Mouse (Mus musculus): Measurements from ENCODE around the gene Ccdc153. TPM values are rescaled to one million over a fixed set of nuclear protein-coding genes. Genes with fewer than 3 reads are reported as not detected.

The Ccdc153 gene
- polyA plus RNA-seq (2015; fragmentation: Nextera tagmentation; extraction: Ambion mirVana): 7.3 and 14.3 TPM in 2 replicates

GRCm38 (mm10) chr9:44240399-44240798, at the start of gene Ccdc153:
TSS of gene Ccdc153 (plus strand) at chr9:44240676.
- no peak within 1 kb of the TSS for H3K27ac ChIP-seq (ENCODE audit: low read length)
- H3K4me3 ChIP-seq (ENCODE audit: low read length): no peak within 1 kb of the TSS
- WGBS: 36% methylated on average over 2 of the region's 2 CpGs
- H3K27me3 ChIP-seq (ENCODE audit: control insufficient read depth, insufficient read depth, low read depth, low read length): no peaks in the 10 kb centered on the region
- no peaks in the 10 kb centered on the region for H3K4me1 ChIP-seq (replicated peaks; ENCODE audit: control insufficient read depth, insufficient read depth, low read length)
- no peaks in the 10 kb centered on the region for H3K9me3 ChIP-seq (ENCODE audit: control insufficient read depth, low read length)
- no peak within 1 kb of the TSS for H3K9ac ChIP-seq (ENCODE audit: low read length)
- H3K4me2 ChIP-seq (ENCODE audit: low read depth, low read length): no peak within 1 kb of the TSS
- H3K36me3 ChIP-seq (ENCODE audit: control insufficient read depth, insufficient read depth, low read length): no peaks in the 10 kb centered on the region
- ATAC-seq (ENCODE audit: low read depth): no peak

DNA sequence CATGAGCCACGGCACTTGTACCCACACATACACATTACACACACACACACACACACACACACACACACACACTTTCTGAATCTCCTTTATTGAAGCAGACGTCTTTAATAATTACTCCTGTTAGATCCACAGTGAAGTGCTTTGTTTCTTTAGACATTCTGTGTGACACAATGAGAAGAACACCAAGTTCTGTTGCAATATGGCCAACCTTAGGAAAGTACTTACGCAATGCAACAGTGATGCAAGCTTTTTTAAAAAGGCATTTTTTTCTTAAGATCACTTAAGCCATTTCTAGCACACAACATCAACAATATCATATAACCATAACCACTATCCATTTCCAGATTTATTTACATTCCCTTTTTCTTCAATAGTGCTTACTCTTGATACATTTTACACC, 49.3 kb upstream of the Ccdc153 start:
- Histone ChIP-seq H3K27ac (ENCODE audit: low read length) (no peak overlapping the region), H3K9ac (ENCODE audit: low read length) (no peak overlapping the region), H3K4me1 (replicated peaks; ENCODE audit: control insufficient read depth, insufficient read depth, low read length) (no peaks in the 10 kb centered on the region), H3K9me3 (ENCODE audit: control insufficient read depth, low read length) (no peaks in the 10 kb centered on the region), H3K27me3 (ENCODE audit: control insufficient read depth, insufficient read depth, low read depth, low read length) (no peaks in the 10 kb centered on the region), H3K36me3 (ENCODE audit: control insufficient read depth, insufficient read depth, low read length) (0 out of 2 replicates have a peak, but pooled peaks cover 3% of the 10 kb centered on the region), H3K4me3 (ENCODE audit: low read length) (no peak overlapping the region), H3K4me2 (ENCODE audit: low read depth, low read length) (no peak overlapping the region)
- no peak for ATAC-seq (ENCODE audit: low read depth)
- WGBS: 76% methylated on average over 3 of the region's 3 CpGs

GRCm38 (mm10) chr9:44192312-44192711, 48.2 kb upstream of the Ccdc153 start:
- Histone ChIP-seq H3K4me3 (ENCODE audit: low read length) (no peak overlapping the region), H3K36me3 (ENCODE audit: control insufficient read depth, insufficient read depth, low read length) (0 out of 2 replicates have a peak, but pooled peaks cover 3% of the 10 kb centered on the region), H3K9ac (ENCODE audit: low read length) (no peak overlapping the region), H3K27ac (ENCODE audit: low read length) (no peak overlapping the region), H3K4me2 (ENCODE audit: low read depth, low read length) (no peak overlapping the region), H3K4me1 (replicated peaks; ENCODE audit: control insufficient read depth, insufficient read depth, low read length) (no peaks in the 10 kb centered on the region), H3K27me3 (ENCODE audit: control insufficient read depth, insufficient read depth, low read depth, low read length) (no peaks in the 10 kb centered on the region), H3K9me3 (ENCODE audit: control insufficient read depth, low read length) (no peaks in the 10 kb centered on the region)
- WGBS: 79% methylated on average over 3 of the region's 3 CpGs
- no peak for ATAC-seq (ENCODE audit: low read depth)

GRCm38 (mm10) chr9:44192794-44193193, 47.7 kb upstream of the Ccdc153 start:
- H3K4me3 ChIP-seq (ENCODE audit: low read length): no peak overlapping the region
- no peak overlapping the region for H3K27ac ChIP-seq (ENCODE audit: low read length)
- no peak overlapping the region for H3K4me2 ChIP-seq (ENCODE audit: low read depth, low read length)
- H3K9me3 ChIP-seq (ENCODE audit: control insufficient read depth, low read length): no peaks in the 10 kb centered on the region
- 90% methylated on average over 5 of the region's 5 CpGs for WGBS
- H3K9ac ChIP-seq (ENCODE audit: low read length): no peak overlapping the region
- no peaks in the 10 kb centered on the region for H3K4me1 ChIP-seq (replicated peaks; ENCODE audit: control insufficient read depth, insufficient read depth, low read length)
- no peaks in the 10 kb centered on the region for H3K27me3 ChIP-seq (ENCODE audit: control insufficient read depth, insufficient read depth, low read depth, low read length)
- no peak for ATAC-seq (ENCODE audit: low read depth)
- H3K36me3 ChIP-seq (ENCODE audit: control insufficient read depth, insufficient read depth, low read length): peaks cover 6% of the 10 kb centered on the region; the same call in 1 of the 2 replicates

- Histone ChIP-seq H3K27ac (ENCODE audit: low read length) (no peak overlapping the region), H3K9ac (ENCODE audit: low read length) (no peak overlapping the region), H3K36me3 (ENCODE audit: control insufficient read depth, insufficient read depth, low read length) (peaks cover 10% of the 10 kb centered on the region; the same call in 1 of the 2 replicates), H3K27me3 (ENCODE audit: control insufficient read depth, insufficient read depth, low read depth, low read length) (no peaks in the 10 kb centered on the region), H3K9me3 (ENCODE audit: control insufficient read depth, low read length) (no peaks in the 10 kb centered on the region), H3K4me1 (replicated peaks; ENCODE audit: control insufficient read depth, insufficient read depth, low read length) (0 out of 2 replicates have a peak, but pooled peaks cover 2% of the 10 kb centered on the region), H3K4me2 (ENCODE audit: low read depth, low read length) (no peak overlapping the region), H3K4me3 (ENCODE audit: low read length) (no peak overlapping the region)
- WGBS: 43% methylated on average over 1 of the region's 1 CpGs
- ATAC-seq (ENCODE audit: low read depth): no peak
These were observed 46.5 kb upstream of the Ccdc153 start for GRCm38 (mm10) chr9:44194000-44194399.

DNA sequence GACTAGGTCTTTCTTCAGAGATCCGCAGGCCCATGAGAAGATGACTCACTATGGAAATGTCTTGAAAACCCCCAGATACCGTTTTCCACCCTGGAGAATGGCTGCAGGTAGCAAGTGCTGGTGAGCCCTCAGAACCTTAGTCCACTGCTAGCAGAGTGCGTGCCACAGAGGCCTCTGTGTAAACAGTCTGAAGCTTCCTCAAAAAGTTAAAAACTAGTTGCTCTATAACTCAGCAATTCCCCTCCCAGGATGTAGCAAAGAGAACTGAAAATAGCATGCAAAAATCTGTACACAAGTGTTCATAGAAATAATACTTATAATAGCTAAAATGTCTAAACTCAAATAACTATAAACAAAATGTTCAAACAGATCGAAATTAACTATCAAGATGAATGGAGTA, 44.1 kb upstream of the Ccdc153 start:
- WGBS: 93% methylated on average over 4 of the region's 4 CpGs
- Histone ChIP-seq H3K36me3 (ENCODE audit: control insufficient read depth, insufficient read depth, low read length) (peaks cover 10% of the 10 kb centered on the region; the same call in 1 of the 2 replicates), H3K9me3 (ENCODE audit: control insufficient read depth, low read length) (no peaks in the 10 kb centered on the region), H3K4me3 (ENCODE audit: low read length) (no peak overlapping the region), H3K27me3 (ENCODE audit: control insufficient read depth, insufficient read depth, low read depth, low read length) (no peaks in the 10 kb centered on the region), H3K4me2 (ENCODE audit: low read depth, low read length) (no peak overlapping the region), H3K9ac (ENCODE audit: low read length) (no peak overlapping the region), H3K27ac (ENCODE audit: low read length) (no peak overlapping the region), H3K4me1 (replicated peaks; ENCODE audit: control insufficient read depth, insufficient read depth, low read length) (0 out of 2 replicates have a peak, but pooled peaks cover 5% of the 10 kb centered on the region)
- no peak for ATAC-seq (ENCODE audit: low read depth)

DNA sequence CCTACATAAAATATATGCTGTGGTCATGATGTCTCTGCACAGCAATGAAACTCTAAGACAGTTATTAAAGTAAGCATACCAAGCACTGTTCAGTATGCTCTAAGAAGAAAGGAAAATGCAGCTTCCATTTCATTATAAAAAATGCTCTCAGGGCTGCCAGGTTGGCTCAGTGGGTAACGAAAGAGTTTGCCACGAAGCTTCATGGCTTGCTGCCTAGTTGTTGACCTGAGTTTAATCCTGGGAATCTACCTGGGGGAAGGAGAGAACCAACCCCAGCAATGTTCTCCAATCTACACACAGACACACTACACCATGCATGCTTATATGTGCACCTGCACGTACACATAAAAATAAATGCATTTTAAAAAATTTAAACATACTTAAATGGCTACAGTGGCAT, 41.3 kb upstream of the Ccdc153 start:
- ATAC-seq (ENCODE audit: low read depth): no peak
- Histone ChIP-seq H3K9me3 (ENCODE audit: control insufficient read depth, low read length) (peaks cover 3% of the 10 kb centered on the region; the same call in 1 of the 2 replicates), H3K9ac (ENCODE audit: low read length) (no peak overlapping the region), H3K36me3 (ENCODE audit: control insufficient read depth, insufficient read depth, low read length) (peaks cover 10% of the 10 kb centered on the region; the same call in 1 of the 2 replicates), H3K27ac (ENCODE audit: low read length) (peak overlapping the region; percentile 76; the same call in 1 of the 2 replicates), H3K27me3 (ENCODE audit: control insufficient read depth, insufficient read depth, low read depth, low read length) (no peaks in the 10 kb centered on the region), H3K4me3 (ENCODE audit: low read length) (no peak overlapping the region), H3K4me2 (ENCODE audit: low read depth, low read length) (no peak overlapping the region), H3K4me1 (replicated peaks; ENCODE audit: control insufficient read depth, insufficient read depth, low read length) (0 out of 2 replicates have a peak, but pooled peaks cover 5% of the 10 kb centered on the region)
- WGBS: 67% methylated on average over 3 of the region's 3 CpGs

GRCm38 (mm10) chr9:44199580-44199979, 40.9 kb upstream of the Ccdc153 start:
- peak; percentile 69; the same call in 1 of the 2 replicates for ATAC-seq (ENCODE audit: low read depth)
- no peaks in the 10 kb centered on the region for H3K27me3 ChIP-seq (ENCODE audit: control insufficient read depth, insufficient read depth, low read depth, low read length)
- H3K9ac ChIP-seq (ENCODE audit: low read length): no peak overlapping the region
- H3K36me3 ChIP-seq (ENCODE audit: control insufficient read depth, insufficient read depth, low read length): peaks cover 10% of the 10 kb centered on the region; the same call in 1 of the 2 replicates
- no peak overlapping the region for H3K4me3 ChIP-seq (ENCODE audit: low read length)
- H3K4me1 ChIP-seq (replicated peaks; ENCODE audit: control insufficient read depth, insufficient read depth, low read length): 0 out of 2 replicates have a peak, but pooled peaks cover 5% of the 10 kb centered on the region
- H3K4me2 ChIP-seq (ENCODE audit: low read depth, low read length): no peak overlapping the region
- H3K27ac ChIP-seq (ENCODE audit: low read length): no peak overlapping the region
- H3K9me3 ChIP-seq (ENCODE audit: control insufficient read depth, low read length): peaks cover 3% of the 10 kb centered on the region; the same call in 1 of the 2 replicates

GRCm38 (mm10) chr9:44200458-44200857, 40.0 kb upstream of the Ccdc153 start:
- Histone ChIP-seq H3K36me3 (ENCODE audit: control insufficient read depth, insufficient read depth, low read length) (peaks cover 8% of the 10 kb centered on the region; the same call in 1 of the 2 replicates), H3K27me3 (ENCODE audit: control insufficient read depth, insufficient read depth, low read depth, low read length) (no peaks in the 10 kb centered on the region), H3K4me2 (ENCODE audit: low read depth, low read length) (no peak overlapping the region), H3K4me3 (ENCODE audit: low read length) (no peak overlapping the region), H3K9ac (ENCODE audit: low read length) (no peak overlapping the region), H3K9me3 (ENCODE audit: control insufficient read depth, low read length) (peaks cover 3% of the 10 kb centered on the region; the same call in 1 of the 2 replicates), H3K27ac (ENCODE audit: low read length) (no peak overlapping the region), H3K4me1 (replicated peaks; ENCODE audit: control insufficient read depth, insufficient read depth, low read length) (0 out of 2 replicates have a peak, but pooled peaks cover 5% of the 10 kb centered on the region)
- ATAC-seq (ENCODE audit: low read depth): no peak
- 62% methylated on average over 3 of the region's 3 CpGs for WGBS

Measured in lung, embryonic 16.5 days (tissue).